Comparison of ENCODE assay signal across 8 mouse cellular contexts in genomic region chr7:44850789-44851624, GRCm38 (mm10). TPM values are rescaled to one million over a fixed set of nuclear protein-coding genes. Genes with fewer than 3 reads are reported as not detected.
A peak's percentile ranks its signal among the peaks of the same experiment; 100 is the strongest.
DNase-seq lines count a peak whose midpoint lies in the region; ATAC-seq and TF ChIP-seq lines count a peak whose summit lies in the region.

No protein-coding gene starts in this region.

- ATAC-seq in liver, embryonic 11.5 days (replicated peaks; ENCODE audit: low FRiP score): no peak
- ATAC-seq in megakaryocyte-erythroid progenitor cell, adult 5-6 weeks (replicated peaks; ENCODE audit: low FRiP score, low TSS enrichment, poor library complexity, severe bottlenecking): no peak

- H3K9me3 ChIP-seq in liver, embryonic 11.5 days (ENCODE audit: control insufficient read depth, low read length): no peaks in the 10 kb centered on the region

- H3K4me1 ChIP-seq in thymus, adult 2 months (replicated peaks; ENCODE audit: control insufficient read depth, insufficient read depth, low read length): peaks cover 37% of the 10 kb centered on the region
- H3K4me1 ChIP-seq in liver, embryonic 11.5 days (replicated peaks; ENCODE audit: control insufficient read depth, insufficient read depth, low read length): peaks cover 39% of the 10 kb centered on the region

- no peak for TF ChIP-seq POLR2A in thymus, adult 2 months (IDR thresholded peaks at IDR 0.05; ENCODE audit: control insufficient read depth, extremely low read depth, insufficient read depth, low read length, poor library complexity)

- H3K4me2 ChIP-seq in liver, embryonic 11.5 days: peak overlapping the region; percentile 87

- 68% methylated on average over 8 of the region's 8 CpGs for WGBS in thymus, adult 2 months
- WGBS in liver, embryonic 11.5 days: 66% methylated on average over 8 of the region's 8 CpGs

- H3K36me3 ChIP-seq in thymus, adult 2 months (ENCODE audit: control insufficient read depth, insufficient read depth, low read length): peaks cover 2% of the 10 kb centered on the region; the same call in 1 of the 2 replicates
- H3K36me3 ChIP-seq in liver, embryonic 11.5 days (ENCODE audit: control insufficient read depth, insufficient read depth, low read length): peaks cover 17% of the 10 kb centered on the region; the same call in 1 of the 2 replicates

- peak overlapping the region; percentile 96 for H3K9ac ChIP-seq in liver, embryonic 11.5 days (ENCODE audit: low read depth, low read length)

- H3K27ac ChIP-seq in thymus, adult 2 months (ENCODE audit: control insufficient read depth, insufficient read depth, low read length): peak overlapping the region; percentile 73
- peak overlapping the region; percentile 95 for H3K27ac ChIP-seq in liver, embryonic 11.5 days (ENCODE audit: low read depth, low read length)

- no peaks in the 10 kb centered on the region for H3K27me3 ChIP-seq in thymus, adult 2 months (ENCODE audit: control insufficient read depth, insufficient read depth, low read length)
- H3K27me3 ChIP-seq in liver, embryonic 11.5 days (replicated peaks; ENCODE audit: control insufficient read depth, insufficient read depth, low read length): no peaks in the 10 kb centered on the region

- no peak overlapping the region for H3K4me3 ChIP-seq in thymus, adult 2 months (ENCODE audit: control insufficient read depth, insufficient read depth, low read length)
- peak overlapping the region; percentile 89 for H3K4me3 ChIP-seq in liver, embryonic 11.5 days (ENCODE audit: low read depth, low read length)

- TF ChIP-seq CTCF in thymus, adult 2 months (IDR thresholded peaks at IDR 0.05; ENCODE audit: borderline replicate concordance, control insufficient read depth, extremely low read depth, insufficient read depth, low read length, poor library complexity): no peak

- DNase-seq in cerebellum, adult 9-10 months: peak; percentile 65
- no peak for DNase-seq in cerebellum, adult 11 months
- no peak for DNase-seq in thymus, adult 2 months
- DNase-seq in thymus, postnatal 4 days: no peak
- no peak for DNase-seq in liver, embryonic 11.5 days (ENCODE audit: low spot score)
- DNase-seq in urinary bladder, adult 2 months (ENCODE audit: low spot score): no peak
- DNase-seq in right cerebral cortex, adult 18-20 months: no peak

RNA-seq across cellular contexts. Expression of gene Tbc1d17, which starts 2.1 kb away (rescaled TPM):
- polyA plus RNA-seq in thymus, adult 2 months (2012; rRNA removed): 138 and 151 TPM in 2 replicates
- polyA plus RNA-seq in liver, embryonic 11.5 days (2014; fragmentation: Nextera tagmentation; extraction: Ambion mirVana): 50.5 and 53.3 TPM in 2 replicates
- polyA plus RNA-seq in urinary bladder, adult 2 months (2012; rRNA removed): 67.3 and 68.9 TPM in 2 replicates
- total RNA-seq in megakaryocyte-erythroid progenitor cell, adult 5-6 weeks (2014; fragmentation: Nextera tagmentation): 26.7 and 61.9 TPM in 2 replicates
- 13.7 and 49.6 TPM in 2 replicates for total RNA-seq in megakaryocyte-erythroid progenitor cell, adult 5-6 weeks (2017)

RNA-seq across cellular contexts. Expression of gene Akt1s1, which starts 2.2 kb away (rescaled TPM):
- 91.4 and 120 TPM in 2 replicates for polyA plus RNA-seq in thymus, adult 2 months (2012; rRNA removed)
- 46.5 and 53.9 TPM in 2 replicates for polyA plus RNA-seq in liver, embryonic 11.5 days (2014; fragmentation: Nextera tagmentation; extraction: Ambion mirVana)
- polyA plus RNA-seq in urinary bladder, adult 2 months (2012; rRNA removed): 93.8 and 99.5 TPM in 2 replicates
- 21.1 and 23.7 TPM in 2 replicates for total RNA-seq in megakaryocyte-erythroid progenitor cell, adult 5-6 weeks (2014; fragmentation: Nextera tagmentation)
- total RNA-seq in megakaryocyte-erythroid progenitor cell, adult 5-6 weeks (2017): 19.2 and 24.5 TPM in 2 replicates

RNA-seq across cellular contexts. Expression of gene Pnkp, which starts 5.9 kb away (rescaled TPM):
- 110 and 135 TPM in 2 replicates for polyA plus RNA-seq in thymus, adult 2 months (2012; rRNA removed)
- polyA plus RNA-seq in liver, embryonic 11.5 days (2014; fragmentation: Nextera tagmentation; extraction: Ambion mirVana): 30.9 and 32.5 TPM in 2 replicates
- 23.4 and 24.1 TPM in 2 replicates for polyA plus RNA-seq in urinary bladder, adult 2 months (2012; rRNA removed)
- total RNA-seq in megakaryocyte-erythroid progenitor cell, adult 5-6 weeks (2014; fragmentation: Nextera tagmentation): 25.2 and 58.9 TPM in 2 replicates
- 18.4 and 30.5 TPM in 2 replicates for total RNA-seq in megakaryocyte-erythroid progenitor cell, adult 5-6 weeks (2017)

RNA-seq across cellular contexts. Expression of gene Ptov1, which starts 18.6 kb away (rescaled TPM):
- polyA plus RNA-seq in thymus, adult 2 months (2012; rRNA removed): 316 and 338 TPM in 2 replicates
- 162 and 164 TPM in 2 replicates for polyA plus RNA-seq in liver, embryonic 11.5 days (2014; fragmentation: Nextera tagmentation; extraction: Ambion mirVana)
- polyA plus RNA-seq in urinary bladder, adult 2 months (2012; rRNA removed): 176 and 195 TPM in 2 replicates
- 79.6 and 88.8 TPM in 2 replicates for total RNA-seq in megakaryocyte-erythroid progenitor cell, adult 5-6 weeks (2014; fragmentation: Nextera tagmentation)
- 19.6 and 40.9 TPM in 2 replicates for total RNA-seq in megakaryocyte-erythroid progenitor cell, adult 5-6 weeks (2017)

RNA-seq across cellular contexts. Expression of gene Atf5, which starts 34.5 kb away (rescaled TPM):
- polyA plus RNA-seq in thymus, adult 2 months (2012; rRNA removed): 76.5 and 102 TPM in 2 replicates
- polyA plus RNA-seq in liver, embryonic 11.5 days (2014; fragmentation: Nextera tagmentation; extraction: Ambion mirVana): 3.9 and 4.2 TPM in 2 replicates
- 43.4 and 63.6 TPM in 2 replicates for polyA plus RNA-seq in urinary bladder, adult 2 months (2012; rRNA removed)
- 3.5 and 6.8 TPM in 2 replicates for total RNA-seq in megakaryocyte-erythroid progenitor cell, adult 5-6 weeks (2014; fragmentation: Nextera tagmentation)
- 1.3 and 2.8 TPM in 2 replicates for total RNA-seq in megakaryocyte-erythroid progenitor cell, adult 5-6 weeks (2017)
